Mouse (Mus musculus) limb, embryonic 12.5 days (tissue): Measurements from ENCODE around the gene Etnk1. TPM values are rescaled to one million over a fixed set of nuclear protein-coding genes. Genes with fewer than 3 reads are reported as not detected.

Experiments used
- ATAC-seq: fragments of 200-750 bp; cut with Nextera tagmentation; 2 replicates; pipeline ENCODE4 v1.8.0; 2017; ENCODE audit warnings: low read depth, moderate TSS enrichment; ENCODE audit not compliant: insufficient number of reproducible peaks, insufficient read depth, low FRiP score, low TSS enrichment
- H3K27ac ChIP-seq: fragments of 300-500 bp; sonication (generic); 2 replicates; pipeline ENCODE4 v1.5.1; 2016; ENCODE audit warnings: mild to moderate bottlenecking, moderate library complexity
- H3K27me3 ChIP-seq: fragments of 300-500 bp; sonication (generic); 2 replicates; pipeline ENCODE4 v1.6.1; 2016; ENCODE audit warnings: mild to moderate bottlenecking, moderate library complexity
- H3K36me3 ChIP-seq: fragments of 300-500 bp; sonication (generic); 2 replicates; pipeline ENCODE4 v1.6.1; 2016; ENCODE audit warnings: mild to moderate bottlenecking, moderate library complexity
- H3K4me1 ChIP-seq: fragments of 300-500 bp; sonication (generic); replicated peaks from 2 replicates; pipeline ENCODE4 v1.6.1; 2016
- H3K4me2 ChIP-seq: fragments of 300-500 bp; sonication (generic); 2 replicates; pipeline ENCODE4 v1.6.1; 2016; ENCODE audit warnings: mild to moderate bottlenecking, moderate library complexity
- H3K4me3 ChIP-seq: fragments of 300-500 bp; sonication (generic); replicated peaks from 2 replicates; pipeline ENCODE4 v1.5.1; 2016; ENCODE audit warnings: mild to moderate bottlenecking
- H3K9ac ChIP-seq: fragments of 300-500 bp; sonication (generic); replicated peaks from 2 replicates; pipeline ENCODE4 v1.6.1; 2016; ENCODE audit warnings: mild to moderate bottlenecking, moderate library complexity
- H3K9me3 ChIP-seq: fragments of 300-500 bp; sonication (generic); 2 replicates; pipeline ENCODE4 v1.6.1; 2016; ENCODE audit warnings: mild to moderate bottlenecking, moderate library complexity
- WGBS: fragments of 180-500 bp; shearing (Covaris S2); methylation state at CpG from one replicate; pipeline ENCODE4 v1.1.7; 2016; 5-methylcytosine and 5-hydroxymethylcytosine counted together
- polyA plus RNA-seq: library from polyadenylated mRNA; unstranded; fragments of >200 nt; fragmentation: Nextera tagmentation; extraction: Ambion mirVana; gene quantifications from 2 replicates; pipeline ENCODE4 v1.2.1, GENCODE M21; 2016

Gene Etnk1
- polyA plus RNA-seq, 1 experiment from 2014 or later: 24.2 TPM

DNA sequence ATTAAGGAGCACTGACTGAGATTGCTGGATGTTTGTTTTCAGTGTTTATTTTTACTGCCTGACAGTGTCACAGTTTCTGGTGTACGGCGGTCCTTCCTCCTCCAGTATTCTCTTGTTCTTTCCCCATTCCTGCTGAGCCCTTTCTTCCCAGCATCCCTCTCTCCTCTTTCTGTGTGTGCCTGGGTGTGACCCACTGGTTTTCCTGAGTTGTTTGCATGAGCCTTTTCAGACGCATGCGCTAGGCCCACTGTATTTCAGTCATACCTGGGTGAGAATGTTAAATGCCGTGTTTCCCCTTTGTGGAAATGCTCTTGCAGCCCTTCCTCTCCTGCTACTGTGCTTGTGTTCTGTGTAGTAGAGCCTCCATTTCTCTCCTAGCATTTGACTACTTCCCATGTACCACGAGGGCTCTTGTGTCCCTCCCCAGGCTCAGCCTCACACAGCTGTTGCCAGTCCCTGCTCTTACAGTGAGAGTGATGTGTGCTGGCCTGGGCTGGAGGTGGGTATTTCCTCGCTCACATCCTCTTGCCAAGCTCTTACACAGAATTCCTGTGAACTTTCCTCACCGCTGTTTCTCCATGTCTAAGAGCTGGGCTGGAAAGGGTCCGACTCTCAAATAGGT, 24.6 kb downstream of the Etnk1 start:
- Histone ChIP-seq H3K9ac (no peak overlapping the region), H3K27ac (no peak overlapping the region), H3K36me3 (peaks cover 40% of the 10 kb centered on the region), H3K4me3 (no peak overlapping the region), H3K4me1 (peaks cover 15% of the 10 kb centered on the region), H3K4me2 (no peak overlapping the region), H3K9me3 (no peaks in the 10 kb centered on the region), H3K27me3 (no peaks in the 10 kb centered on the region)
- WGBS: 76% methylated on average over 9 of the region's 9 CpGs
- no peak for ATAC-seq

DNA sequence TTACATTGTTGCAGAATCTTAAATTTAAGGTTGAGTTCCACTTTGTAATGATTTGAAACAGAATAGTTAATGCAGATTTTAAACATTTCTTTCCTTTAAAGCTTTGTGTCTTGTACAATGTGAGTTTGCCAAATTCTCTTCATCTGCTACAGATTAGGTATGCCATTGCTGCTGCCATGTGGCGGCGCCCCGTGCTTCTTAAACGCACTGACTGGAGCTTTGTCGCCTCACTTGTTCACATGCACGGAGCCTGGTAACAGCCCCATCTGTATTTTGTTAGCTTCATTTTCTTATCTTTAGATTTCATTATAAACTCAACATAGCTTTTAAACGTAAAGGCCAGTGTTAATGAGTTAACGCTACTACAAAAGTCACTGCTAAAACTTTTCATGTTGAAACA, 25.7 kb downstream of the Etnk1 start:
- Histone ChIP-seq H3K4me3 (no peak overlapping the region), H3K27ac (no peak overlapping the region), H3K9me3 (no peaks in the 10 kb centered on the region), H3K36me3 (peaks cover 48% of the 10 kb centered on the region), H3K27me3 (no peaks in the 10 kb centered on the region), H3K9ac (no peak overlapping the region), H3K4me2 (no peak overlapping the region), H3K4me1 (peaks cover 15% of the 10 kb centered on the region)
- no peak for ATAC-seq
- WGBS: 34% methylated on average over 8 of the region's 8 CpGs

DNA sequence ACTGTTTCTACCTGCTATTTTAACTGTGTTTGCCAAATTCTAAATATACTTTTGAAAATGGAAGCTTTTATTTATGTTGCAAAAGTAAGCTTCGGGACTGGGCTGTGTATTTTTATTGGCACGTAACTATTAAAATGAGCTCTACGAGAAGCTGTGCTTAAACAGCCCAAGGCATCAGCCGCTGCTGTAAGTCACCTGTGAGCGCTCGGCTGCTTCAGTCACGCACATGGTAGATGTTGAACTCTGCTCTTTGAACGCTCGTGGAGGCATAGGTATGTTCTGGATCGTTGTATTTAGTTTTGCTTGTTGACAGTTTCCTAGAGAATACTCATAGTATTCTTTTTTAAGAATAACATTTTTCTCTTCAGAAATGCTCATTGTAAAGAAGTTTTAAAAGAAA, 26.1 kb downstream of the Etnk1 start:
- 23% methylated on average over 10 of the region's 10 CpGs for WGBS
- H3K4me3 ChIP-seq: no peak overlapping the region
- ATAC-seq: no peak; the same call in 1 of the 2 replicates
- H3K27me3 ChIP-seq: no peaks in the 10 kb centered on the region
- no peak overlapping the region for H3K9ac ChIP-seq
- H3K27ac ChIP-seq: no peak overlapping the region
- H3K4me2 ChIP-seq: no peak overlapping the region
- H3K9me3 ChIP-seq: no peaks in the 10 kb centered on the region
- peaks cover 15% of the 10 kb centered on the region for H3K4me1 ChIP-seq
- peaks cover 51% of the 10 kb centered on the region for H3K36me3 ChIP-seq

DNA sequence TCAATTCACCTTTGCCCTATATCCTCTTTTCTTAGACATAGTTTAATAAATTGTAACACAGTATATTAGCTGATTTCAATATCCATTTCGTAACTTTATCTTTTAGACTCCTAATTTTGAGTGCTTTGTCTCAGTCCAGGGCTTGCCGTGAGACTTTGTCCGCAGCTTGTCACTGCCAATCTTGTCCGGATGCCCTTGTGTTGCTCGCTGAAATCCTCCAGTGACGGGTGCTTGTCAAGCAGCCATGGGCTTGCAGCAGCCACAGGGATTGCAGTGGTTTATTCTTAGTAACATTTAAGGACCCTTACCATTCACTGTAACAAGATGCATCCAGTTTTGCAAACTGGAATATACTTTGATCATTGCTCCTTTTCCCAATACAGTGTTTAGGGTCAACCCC, 26.6 kb downstream of the Etnk1 start:
- 90% methylated on average over 6 of the region's 6 CpGs for WGBS
- no peak for ATAC-seq
- no peak overlapping the region for H3K9ac ChIP-seq
- H3K4me3 ChIP-seq: no peak overlapping the region
- peaks cover 15% of the 10 kb centered on the region for H3K4me1 ChIP-seq
- H3K27me3 ChIP-seq: no peaks in the 10 kb centered on the region
- H3K9me3 ChIP-seq: no peaks in the 10 kb centered on the region
- H3K27ac ChIP-seq: no peak overlapping the region
- no peak overlapping the region for H3K4me2 ChIP-seq
- peaks cover 51% of the 10 kb centered on the region for H3K36me3 ChIP-seq

DNA sequence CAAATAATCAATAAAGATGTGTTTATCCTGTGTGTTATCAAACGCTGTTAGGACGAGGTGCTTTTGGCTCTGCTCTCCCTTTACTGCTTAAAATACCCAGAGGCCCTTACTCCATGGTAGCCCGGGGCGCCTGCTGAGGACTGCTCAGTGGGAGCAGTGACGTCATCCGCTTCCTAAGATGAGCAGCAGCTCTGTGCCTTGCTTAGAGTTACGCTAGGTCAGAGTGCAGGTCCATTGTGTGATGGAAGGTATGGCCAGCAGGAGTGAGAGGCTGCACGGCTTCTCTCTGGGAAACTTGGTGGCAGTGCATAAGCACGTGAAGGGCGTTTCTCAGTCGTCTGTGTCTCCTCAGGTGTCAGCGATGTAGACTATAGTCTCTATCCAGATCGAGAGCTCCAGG, 30.0 kb downstream of the Etnk1 start:
- H3K4me3 ChIP-seq: no peak overlapping the region
- no peak overlapping the region for H3K9ac ChIP-seq
- no peak overlapping the region for H3K4me2 ChIP-seq
- H3K27ac ChIP-seq: no peak overlapping the region
- no peaks in the 10 kb centered on the region for H3K27me3 ChIP-seq
- 93% methylated on average over 13 of the region's 13 CpGs for WGBS
- H3K9me3 ChIP-seq: no peaks in the 10 kb centered on the region
- H3K36me3 ChIP-seq: peaks cover 65% of the 10 kb centered on the region
- ATAC-seq: no peak
- peaks cover 3% of the 10 kb centered on the region; the same call in 1 of the 2 replicates for H3K4me1 ChIP-seq

DNA sequence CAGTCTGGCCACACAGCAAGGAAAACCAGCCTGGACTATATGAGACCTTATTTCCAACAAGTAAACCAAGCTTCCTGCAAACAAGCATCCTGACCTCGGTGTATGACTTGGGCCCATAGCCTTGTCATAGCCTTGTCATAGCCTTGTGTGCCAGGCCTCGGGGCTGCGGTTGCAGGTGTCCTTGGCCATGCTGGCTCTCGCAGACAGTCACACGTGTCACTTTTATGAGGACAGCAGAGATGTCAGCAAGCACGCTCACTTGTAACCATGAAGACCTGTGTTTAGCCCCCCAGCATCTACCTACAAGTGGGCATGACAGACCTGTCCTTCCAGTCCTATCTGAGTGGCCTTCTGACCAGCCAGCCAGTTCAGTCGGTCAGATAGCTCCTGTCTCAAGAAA, 31.4 kb downstream of the Etnk1 start:
- Histone ChIP-seq H3K4me1 (0 out of 2 replicates have a peak, but pooled peaks cover 3% of the 10 kb centered on the region), H3K36me3 (peaks cover 75% of the 10 kb centered on the region), H3K9ac (no peak overlapping the region), H3K4me3 (no peak overlapping the region), H3K27me3 (no peaks in the 10 kb centered on the region), H3K9me3 (no peaks in the 10 kb centered on the region), H3K4me2 (no peak overlapping the region), H3K27ac (no peak overlapping the region)
- ATAC-seq: no peak
- WGBS: 96% methylated on average over 7 of the region's 7 CpGs

DNA sequence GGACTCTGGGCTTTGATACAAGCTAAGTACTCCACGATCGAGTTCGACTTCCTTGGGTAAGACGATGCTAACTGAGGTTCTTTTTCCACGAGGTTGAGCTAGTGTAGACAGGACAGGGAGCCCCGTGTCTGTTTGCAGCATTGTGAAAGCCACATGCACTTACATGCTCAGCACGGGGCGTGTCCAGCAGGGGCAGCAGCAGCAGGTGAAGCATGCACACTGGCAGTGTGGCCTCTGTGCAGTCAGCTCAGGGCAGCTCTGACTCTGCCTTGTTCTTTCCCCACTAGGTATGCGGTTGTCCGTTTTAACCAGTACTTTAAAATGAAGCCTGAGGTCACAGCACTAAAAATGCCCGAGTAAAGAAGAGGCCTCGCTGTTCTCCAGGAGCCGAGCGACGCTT, 36.1 kb downstream of the Etnk1 start:
- WGBS: 89% methylated on average over 15 of the region's 15 CpGs
- no peak overlapping the region for H3K27ac ChIP-seq
- H3K9ac ChIP-seq: no peak overlapping the region
- H3K36me3 ChIP-seq: peaks cover 75% of the 10 kb centered on the region
- no peaks in the 10 kb centered on the region for H3K9me3 ChIP-seq
- no peak overlapping the region for H3K4me3 ChIP-seq
- no peaks in the 10 kb centered on the region for H3K27me3 ChIP-seq
- H3K4me2 ChIP-seq: no peak overlapping the region
- no peak for ATAC-seq
- H3K4me1 ChIP-seq: no peaks in the 10 kb centered on the region

DNA sequence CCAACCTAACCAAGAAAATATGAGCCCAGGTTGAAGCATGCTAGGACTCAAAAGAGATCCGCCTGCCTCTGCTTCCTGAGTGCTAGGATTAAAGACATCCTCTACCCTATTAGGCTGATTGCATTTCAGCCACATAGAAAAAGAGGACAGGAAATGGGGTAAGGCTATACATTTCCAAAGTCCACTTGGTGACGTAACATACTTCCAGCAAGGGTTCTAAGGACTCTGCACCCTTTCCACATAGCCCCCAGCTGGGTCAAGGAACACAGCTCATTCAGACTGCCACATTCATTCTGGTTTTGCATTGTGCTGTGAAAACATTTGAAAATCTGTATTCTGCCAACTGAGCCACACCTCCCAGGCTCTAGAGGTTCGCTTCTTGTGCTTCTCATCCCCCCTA, 41.9 kb downstream of the Etnk1 start:
- no peaks in the 10 kb centered on the region for H3K4me1 ChIP-seq
- H3K4me3 ChIP-seq: no peak overlapping the region
- 95% methylated on average over 3 of the region's 3 CpGs for WGBS
- no peak overlapping the region for H3K4me2 ChIP-seq
- no peaks in the 10 kb centered on the region for H3K27me3 ChIP-seq
- H3K9ac ChIP-seq: no peak overlapping the region
- ATAC-seq: no peak
- peaks cover 10% of the 10 kb centered on the region; the same call in 1 of the 2 replicates for H3K9me3 ChIP-seq
- H3K27ac ChIP-seq: no peak overlapping the region
- H3K36me3 ChIP-seq: peaks cover 43% of the 10 kb centered on the region

DNA sequence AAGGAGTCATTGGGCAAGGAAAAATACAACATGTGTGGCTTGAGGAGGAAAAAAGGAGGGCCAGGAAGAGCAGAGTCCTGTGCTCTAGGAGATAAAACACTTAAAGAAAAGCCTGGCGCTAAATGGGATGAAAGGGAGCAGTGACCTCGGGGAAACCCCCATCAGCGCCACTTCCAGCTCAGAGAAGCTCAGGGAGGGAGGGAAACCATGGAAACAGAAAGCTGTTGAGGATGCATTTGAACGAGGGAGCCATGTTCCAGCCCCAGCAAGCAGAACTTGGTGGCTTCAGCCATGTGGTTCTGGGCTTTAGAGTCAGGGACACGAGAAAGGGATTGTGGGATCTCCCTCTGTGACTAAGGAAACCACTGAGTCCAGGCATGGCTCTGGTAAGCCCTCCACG, 45.7 kb downstream of the Etnk1 start:
- Histone ChIP-seq H3K27ac (no peak overlapping the region), H3K9ac (no peak overlapping the region), H3K4me2 (no peak overlapping the region), H3K27me3 (no peaks in the 10 kb centered on the region), H3K4me3 (no peak overlapping the region), H3K36me3 (peaks cover 14% of the 10 kb centered on the region; the same call in 1 of the 2 replicates), H3K9me3 (peaks cover 10% of the 10 kb centered on the region; the same call in 1 of the 2 replicates), H3K4me1 (peaks cover 6% of the 10 kb centered on the region; the same call in 1 of the 2 replicates)
- 80% methylated on average over 6 of the region's 6 CpGs for WGBS
- no peak for ATAC-seq

DNA sequence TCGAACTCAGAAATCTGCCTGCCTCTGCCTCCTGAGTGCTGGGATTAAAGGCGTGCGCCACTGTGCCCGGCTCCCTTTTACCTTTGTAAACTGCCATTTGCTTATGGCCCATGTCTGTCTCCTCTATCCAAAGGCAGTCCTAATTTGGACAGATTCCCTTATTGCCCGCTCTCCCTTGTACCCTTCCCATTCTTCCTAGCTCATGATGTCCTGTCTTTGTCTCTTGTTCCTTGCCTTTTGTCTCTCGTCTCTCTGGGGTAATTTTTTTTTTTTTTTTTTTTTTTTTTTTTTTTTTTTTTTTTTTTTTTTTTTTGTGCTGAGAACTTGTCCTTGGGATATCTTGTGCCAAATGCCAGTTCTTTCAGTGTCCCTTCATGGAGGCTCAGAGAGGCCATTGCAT, 46.4 kb downstream of the Etnk1 start:
- H3K27ac ChIP-seq: no peak overlapping the region
- WGBS: 94% methylated on average over 6 of the region's 6 CpGs
- H3K9me3 ChIP-seq: peaks cover 10% of the 10 kb centered on the region; the same call in 1 of the 2 replicates

DNA sequence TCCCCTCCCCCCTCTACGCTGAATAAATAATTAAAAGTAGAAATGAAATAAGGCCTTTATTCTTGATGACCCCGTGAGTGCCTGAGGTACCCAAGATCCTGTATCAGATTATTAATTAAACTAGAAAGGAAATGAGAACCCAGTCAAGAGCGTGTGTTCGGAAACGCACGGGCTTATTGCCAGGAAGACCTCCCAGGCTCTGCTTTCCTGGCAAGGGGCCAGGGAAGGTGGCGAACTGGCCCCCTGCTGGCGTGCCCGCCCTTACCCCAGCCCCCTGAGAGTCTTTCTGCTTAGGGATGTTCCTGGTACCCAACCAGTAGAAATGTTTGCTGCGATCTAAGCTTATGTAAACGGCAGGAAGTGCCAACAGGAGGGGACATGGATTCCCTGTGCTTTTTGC, 49.2 kb downstream of the Etnk1 start:
- peaks cover 10% of the 10 kb centered on the region; the same call in 1 of the 2 replicates for H3K9me3 ChIP-seq
- H3K36me3 ChIP-seq: no peaks in the 10 kb centered on the region
- no peaks in the 10 kb centered on the region for H3K27me3 ChIP-seq
- H3K9ac ChIP-seq: no peak overlapping the region
- no peak for ATAC-seq
- no peak overlapping the region for H3K4me3 ChIP-seq
- peaks cover 11% of the 10 kb centered on the region; the same call in 1 of the 2 replicates for H3K4me1 ChIP-seq
- no peak overlapping the region for H3K4me2 ChIP-seq
- H3K27ac ChIP-seq: no peak overlapping the region
- 72% methylated on average over 11 of the region's 11 CpGs for WGBS

More for the DNA sequence above, 46.4 kb downstream of the Etnk1 start:
- H3K4me3 ChIP-seq: no peak overlapping the region
- H3K4me1 ChIP-seq: peaks cover 6% of the 10 kb centered on the region; the same call in 1 of the 2 replicates
- H3K36me3 ChIP-seq: peaks cover 10% of the 10 kb centered on the region; the same call in 1 of the 2 replicates
- no peak overlapping the region for H3K4me2 ChIP-seq
- ATAC-seq: no peak
- no peaks in the 10 kb centered on the region for H3K27me3 ChIP-seq
- no peak overlapping the region for H3K9ac ChIP-seq

DNA sequence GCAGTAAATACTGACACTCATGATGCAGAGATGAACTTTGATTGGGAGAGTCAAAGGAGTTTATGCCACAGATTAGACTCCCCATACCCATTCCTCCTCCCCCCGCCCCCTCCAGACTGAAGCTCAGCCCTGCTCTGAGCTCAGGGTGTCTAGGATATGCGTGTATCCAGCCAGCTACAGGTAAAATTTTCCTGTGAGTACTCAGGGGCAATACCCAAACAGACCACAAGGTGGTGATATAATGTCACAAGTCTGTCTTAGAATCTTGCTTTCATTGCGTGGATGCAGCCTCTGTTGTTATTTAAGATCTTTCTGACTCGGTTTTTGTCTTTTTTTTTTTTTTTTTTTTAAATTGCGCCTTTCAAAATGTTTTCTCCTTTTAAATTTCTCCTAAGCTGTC, 52.3 kb downstream of the Etnk1 start:
- 3% methylated on average over 5 of the region's 5 CpGs for WGBS
- no peak for ATAC-seq
- H3K27me3 ChIP-seq: no peaks in the 10 kb centered on the region
- H3K4me2 ChIP-seq: no peak overlapping the region
- H3K4me3 ChIP-seq: no peak overlapping the region
- H3K36me3 ChIP-seq: no peaks in the 10 kb centered on the region
- peaks cover 16% of the 10 kb centered on the region; the same call in 1 of the 2 replicates for H3K4me1 ChIP-seq
- no peak overlapping the region for H3K27ac ChIP-seq
- no peaks in the 10 kb centered on the region; the same call in 1 of the 2 replicates for H3K9me3 ChIP-seq
- H3K9ac ChIP-seq: no peak overlapping the region
